Mouse (Mus musculus): ENCODE measurements at regions not wholly inside any gene's neighbourhood (a gene's known extent, or its start where the extent isn't known, plus 50 kb on each side); places are given as distances from the start of the nearest gene placed in this dataset.

GRCm38 (mm10) chr2:173843671-173844070, 106.4 kb downstream of the Vapb start:
- no peak overlapping the region for H3K4me2 ChIP-seq (replicated peaks)
- H3K4me3 ChIP-seq (replicated peaks): no peak overlapping the region
- no peaks in the 10 kb centered on the region for H3K27me3 ChIP-seq
- WGBS: 81% methylated on average over 2 of the region's 2 CpGs
- H3K27ac ChIP-seq: no peak overlapping the region
- ATAC-seq: no peak
- H3K36me3 ChIP-seq: no peaks in the 10 kb centered on the region
- no peaks in the 10 kb centered on the region for H3K9me3 ChIP-seq
- H3K9ac ChIP-seq (replicated peaks): no peak overlapping the region
- H3K4me1 ChIP-seq (replicated peaks): no peaks in the 10 kb centered on the region

GRCm38 (mm10) chr2:173844524-173844923, 107.2 kb downstream of the Vapb start:
- 0 out of 2 replicates have a peak, but pooled peaks have one; percentile 27 for ATAC-seq
- Histone ChIP-seq H3K4me2 (replicated peaks) (no peak overlapping the region), H3K9ac (replicated peaks) (no peak overlapping the region), H3K4me1 (replicated peaks) (no peaks in the 10 kb centered on the region), H3K36me3 (no peaks in the 10 kb centered on the region), H3K4me3 (replicated peaks) (no peak overlapping the region), H3K27me3 (no peaks in the 10 kb centered on the region), H3K9me3 (no peaks in the 10 kb centered on the region), H3K27ac (no peak overlapping the region)
- 85% methylated on average over 3 of the region's 3 CpGs for WGBS

GRCm38 (mm10) chr2:173845155-173846029, 108.1 kb downstream of the Vapb start:
- WGBS: 86% methylated on average over 14 of the region's 14 CpGs
- Histone ChIP-seq H3K9ac (replicated peaks) (no peak overlapping the region), H3K27ac (no peak overlapping the region), H3K36me3 (no peaks in the 10 kb centered on the region), H3K4me1 (replicated peaks) (no peaks in the 10 kb centered on the region), H3K9me3 (no peaks in the 10 kb centered on the region), H3K4me3 (replicated peaks) (no peak overlapping the region), H3K4me2 (replicated peaks) (no peak overlapping the region), H3K27me3 (no peaks in the 10 kb centered on the region)
- ATAC-seq: no peak

GRCm38 (mm10) chr2:173851054-173851453, 113.7 kb downstream of the Vapb start:
- Histone ChIP-seq H3K4me2 (replicated peaks) (no peak overlapping the region), H3K27me3 (no peaks in the 10 kb centered on the region), H3K9me3 (no peaks in the 10 kb centered on the region), H3K4me1 (replicated peaks) (peaks cover 16% of the 10 kb centered on the region), H3K4me3 (replicated peaks) (no peak overlapping the region), H3K27ac (no peak overlapping the region), H3K9ac (replicated peaks) (no peak overlapping the region), H3K36me3 (no peaks in the 10 kb centered on the region)
- WGBS: 84% methylated on average over 4 of the region's 4 CpGs
- ATAC-seq: no peak

- Histone ChIP-seq H3K36me3 (no peaks in the 10 kb centered on the region), H3K4me1 (replicated peaks) (peaks cover 16% of the 10 kb centered on the region), H3K9ac (replicated peaks) (no peak overlapping the region), H3K9me3 (no peaks in the 10 kb centered on the region), H3K4me2 (replicated peaks) (no peak overlapping the region), H3K27ac (peak overlapping the region; percentile 74), H3K4me3 (replicated peaks) (no peak overlapping the region), H3K27me3 (no peaks in the 10 kb centered on the region)
- ATAC-seq: peak; percentile 73
- WGBS: 55% methylated on average over 13 of the region's 13 CpGs
Observed at GRCm38 (mm10) chr2:173854172-173854723, 116.9 kb downstream of the Vapb start.

GRCm38 (mm10) chr2:173854846-173855245, 117.5 kb downstream of the Vapb start:
- no peak for ATAC-seq
- H3K4me3 ChIP-seq (replicated peaks): no peak overlapping the region
- no peak overlapping the region for H3K4me2 ChIP-seq (replicated peaks)
- 67% methylated on average over 7 of the region's 7 CpGs for WGBS
- H3K4me1 ChIP-seq (replicated peaks): peaks cover 16% of the 10 kb centered on the region
- no peak overlapping the region for H3K9ac ChIP-seq (replicated peaks)
- H3K27ac ChIP-seq: peak overlapping the region; percentile 46; the same call in 1 of the 2 replicates
- H3K9me3 ChIP-seq: no peaks in the 10 kb centered on the region
- no peaks in the 10 kb centered on the region for H3K27me3 ChIP-seq
- H3K36me3 ChIP-seq: no peaks in the 10 kb centered on the region

- H3K9me3 ChIP-seq: no peaks in the 10 kb centered on the region
- H3K27ac ChIP-seq: no peak overlapping the region
- WGBS: 83% methylated on average over 4 of the region's 4 CpGs
- no peak overlapping the region for H3K4me3 ChIP-seq (replicated peaks)
- no peak for ATAC-seq
- H3K4me2 ChIP-seq (replicated peaks): no peak overlapping the region
- H3K4me1 ChIP-seq (replicated peaks): peaks cover 16% of the 10 kb centered on the region
- H3K27me3 ChIP-seq: no peaks in the 10 kb centered on the region
- H3K36me3 ChIP-seq: no peaks in the 10 kb centered on the region
- H3K9ac ChIP-seq (replicated peaks): no peak overlapping the region
Observed at GRCm38 (mm10) chr2:173855296-173855695, 118.0 kb downstream of the Vapb start.

- no peak overlapping the region for H3K27ac ChIP-seq
- 82% methylated on average over 6 of the region's 6 CpGs for WGBS
- H3K4me3 ChIP-seq (replicated peaks): no peak overlapping the region
- no peak for ATAC-seq
- no peaks in the 10 kb centered on the region for H3K36me3 ChIP-seq
- peaks cover 16% of the 10 kb centered on the region for H3K4me1 ChIP-seq (replicated peaks)
- H3K27me3 ChIP-seq: no peaks in the 10 kb centered on the region
- no peaks in the 10 kb centered on the region for H3K9me3 ChIP-seq
- no peak overlapping the region for H3K4me2 ChIP-seq (replicated peaks)
- H3K9ac ChIP-seq (replicated peaks): no peak overlapping the region
Observed at GRCm38 (mm10) chr2:173857006-173857405, 119.7 kb downstream of the Vapb start.

GRCm38 (mm10) chr2:173873048-173873447, 135.7 kb downstream of the Vapb start:
- no peak overlapping the region for H3K4me2 ChIP-seq (replicated peaks)
- WGBS: 88% methylated on average over 3 of the region's 3 CpGs
- H3K9me3 ChIP-seq: no peaks in the 10 kb centered on the region
- H3K36me3 ChIP-seq: no peaks in the 10 kb centered on the region
- H3K4me1 ChIP-seq (replicated peaks): no peaks in the 10 kb centered on the region
- ATAC-seq: no peak
- H3K9ac ChIP-seq (replicated peaks): no peak overlapping the region
- no peak overlapping the region for H3K27ac ChIP-seq
- H3K4me3 ChIP-seq (replicated peaks): no peak overlapping the region
- no peaks in the 10 kb centered on the region for H3K27me3 ChIP-seq
